In the genomic region with DNA sequence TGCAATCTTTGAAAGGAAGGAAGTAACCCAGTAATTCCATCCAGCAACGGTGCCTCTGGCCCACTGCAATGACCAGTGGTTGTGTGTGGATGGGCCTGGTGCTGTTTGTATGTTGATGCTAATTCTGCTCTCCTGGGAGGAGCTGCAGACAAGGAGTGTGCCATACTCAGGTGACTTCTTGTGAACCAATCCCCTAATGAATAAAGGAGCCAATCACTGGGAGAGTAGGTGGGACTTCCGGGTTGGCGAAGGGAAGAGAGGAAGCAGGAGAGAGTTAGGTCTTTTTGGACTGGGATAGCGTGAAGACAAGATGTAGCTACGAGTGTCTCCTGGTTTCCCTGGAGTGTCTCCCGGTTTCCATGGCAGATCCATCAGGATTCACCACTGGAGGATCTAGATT, we compare ENCODE assay signal across 15 mouse cellular contexts.
DNase-seq lines count a peak whose midpoint lies in the region.
"Had no signal": no experiment of that assay in that cellular context is flagged by ENCODE, and none has a peak within 500 bp of the region (broad histone marks: within the 10 kb centered on the region; RNA-seq: fewer than 3 reads in every experiment).

No protein-coding gene starts in this region.

- DNase-seq in ES-CJ7 (ENCODE audit: low read depth, low spot score) (peak; percentile 11), R1 (ENCODE audit: low read depth, low spot score) (peak; percentile 71)
- DNase-seq in testis, postnatal 14 days (ENCODE audit: low spot score) = peak; percentile 61
- no peak for DNase-seq in retina, postnatal 1 day
- no peak for DNase-seq in adrenal gland, postnatal 4 days (ENCODE audit: low spot score in 2 of 2)
- DNase-seq: adrenal gland, adult 8-10 months; adrenal gland, postnatal 14 days; adrenal gland, postnatal 36 days; cerebellum, adult 11 months; cerebellum, adult 18-20 months; cerebellum, adult 8-10 months; cerebellum, adult 9-11 months; cerebellum, postnatal 14 days; cerebellum, postnatal 36 days; embryo, embryonic 11 days had no signal

Comparison
In these comparisons a context has a peak if more than half of its experiments do, and no peak if none do; other contexts are left out.
1. DNase-seq: peak in ES-CJ7 (single experiment), R1 (single experiment) and testis, postnatal 14 days (single experiment); none in retina, postnatal 1 day (single experiment) and adrenal gland, postnatal 4 days (0 of 2).